Mouse (Mus musculus) cerebellum, adult 8-10 months (tissue): ENCODE measurements around the gene Gm20388.

ENCODE experiments used
- DNase-seq: peaks from one replicate; pipeline ENCODE4 v3.0.0; 2022

Gm20388 gene

GRCm38 (mm10) chr8:122143231-122143630 is 2232.6 kb downstream of the Gm20388 start:
- DNase-seq: no peak

DNA sequence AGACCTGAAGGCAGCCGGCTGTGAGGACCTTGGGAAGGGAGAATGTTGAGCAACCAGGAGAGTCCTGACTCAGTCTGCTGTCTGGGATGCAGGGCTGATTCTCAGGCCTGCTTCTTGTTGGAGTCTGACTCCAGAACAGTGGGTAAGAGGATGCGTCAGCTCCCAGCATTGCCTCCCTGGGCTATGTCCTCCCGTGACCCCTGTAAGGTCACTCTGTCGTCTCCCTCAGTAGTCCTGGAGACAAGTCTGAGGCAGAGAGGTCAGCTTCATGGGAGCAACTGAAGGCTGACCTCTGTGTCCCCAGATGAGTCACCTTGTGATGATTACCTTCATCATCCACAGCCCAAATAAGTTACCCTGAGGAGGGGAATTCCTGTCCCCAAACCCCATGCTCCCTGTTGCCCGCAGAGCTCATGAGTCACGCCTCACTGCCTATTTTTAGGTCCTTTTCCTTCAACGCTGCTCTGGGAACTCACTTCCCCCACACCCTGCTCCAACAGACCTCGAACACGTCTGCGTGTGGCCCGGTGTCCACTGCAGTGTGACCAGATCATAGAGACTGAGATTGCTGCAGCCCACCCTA is 2234.2 kb downstream of the Gm20388 start:
- no peak for DNase-seq

- no peak for DNase-seq
These were observed 2238.4 kb downstream of the Gm20388 start for GRCm38 (mm10) chr8:122149045-122149444.

DNA sequence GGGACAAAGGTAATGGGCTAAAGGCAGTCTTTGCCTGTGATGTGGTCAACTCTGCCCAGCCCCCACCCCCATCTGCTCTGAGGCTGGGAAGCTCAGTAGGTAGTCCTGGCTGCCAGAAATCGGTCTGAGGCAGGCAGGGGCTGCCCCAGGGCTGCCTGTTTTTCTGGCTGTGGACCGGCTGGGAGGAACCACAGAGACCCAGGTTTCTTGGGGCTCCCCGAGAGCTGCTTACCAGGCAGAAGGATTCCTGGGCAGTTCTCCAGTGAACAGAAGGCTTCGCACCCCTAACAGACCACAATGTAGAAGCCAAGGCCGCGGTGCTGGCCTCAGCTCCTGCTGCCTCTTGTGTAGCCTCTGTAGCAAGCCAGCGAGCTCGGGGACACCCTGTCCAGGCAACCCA is 2239.0 kb downstream of the Gm20388 start:
- DNase-seq: peak; percentile 46

- no peak for DNase-seq
These were observed 2240.9 kb downstream of the Gm20388 start for GRCm38 (mm10) chr8:122151541-122151940.

DNA sequence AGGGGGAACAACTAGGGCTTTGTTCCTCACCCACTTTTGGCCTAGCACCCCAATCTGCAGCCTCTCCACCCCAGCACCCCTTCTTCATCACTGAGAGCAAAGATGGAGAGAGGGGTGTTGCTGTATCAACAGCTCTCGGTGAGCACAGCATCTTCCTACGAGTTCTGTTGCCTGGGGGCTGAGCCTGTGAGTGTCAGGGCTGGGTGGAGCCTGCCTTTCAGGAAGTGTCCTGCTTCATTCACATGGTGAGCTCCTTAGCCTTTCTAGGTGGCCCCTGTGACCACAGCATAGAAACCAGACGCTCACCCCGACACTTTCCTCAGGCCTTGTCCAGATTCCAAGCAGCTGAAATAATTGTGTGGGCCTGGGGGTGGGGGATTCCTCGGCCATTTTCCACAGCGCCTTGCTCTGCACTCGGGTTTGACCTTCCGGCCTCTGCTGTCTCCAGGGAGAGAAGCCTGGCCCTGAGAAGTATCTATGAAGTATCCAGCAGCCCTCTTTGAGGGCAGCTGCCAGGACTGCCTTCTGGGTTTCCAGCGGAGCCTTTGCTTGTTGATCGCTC is 2244.5 kb downstream of the Gm20388 start:
- no peak for DNase-seq

- no peak for DNase-seq
These were observed 2245.3 kb downstream of the Gm20388 start for GRCm38 (mm10) chr8:122155964-122156363.

DNA sequence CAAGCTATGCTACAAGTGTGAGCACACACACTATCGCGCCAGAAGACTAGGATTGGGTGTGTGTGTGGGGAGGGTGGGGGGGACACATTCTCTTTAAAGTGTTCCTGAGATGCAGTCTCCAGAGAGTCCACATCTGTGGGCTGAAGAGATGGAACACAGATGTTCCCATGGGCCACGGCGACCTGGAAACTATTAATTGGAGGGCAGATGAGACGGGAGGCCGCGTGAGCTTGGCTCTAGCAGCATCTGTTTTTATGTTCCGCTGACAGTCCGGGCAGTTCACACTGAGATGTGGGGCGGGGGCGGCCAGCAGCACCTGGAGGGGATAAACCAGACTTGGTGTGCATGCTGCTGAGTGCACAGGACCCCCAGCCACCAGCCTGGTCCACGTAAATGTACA is 2247.0 kb downstream of the Gm20388 start:
- DNase-seq: no peak

GRCm38 (mm10) chr8:122160165-122160564 is 2249.5 kb downstream of the Gm20388 start:
- no peak for DNase-seq

- peak; percentile 83 for DNase-seq
These were observed 2252.4 kb downstream of the Gm20388 start for GRCm38 (mm10) chr8:122162992-122163391.

- no peak for DNase-seq
These were observed 2256.7 kb downstream of the Gm20388 start for GRCm38 (mm10) chr8:122167204-122167860.

DNA sequence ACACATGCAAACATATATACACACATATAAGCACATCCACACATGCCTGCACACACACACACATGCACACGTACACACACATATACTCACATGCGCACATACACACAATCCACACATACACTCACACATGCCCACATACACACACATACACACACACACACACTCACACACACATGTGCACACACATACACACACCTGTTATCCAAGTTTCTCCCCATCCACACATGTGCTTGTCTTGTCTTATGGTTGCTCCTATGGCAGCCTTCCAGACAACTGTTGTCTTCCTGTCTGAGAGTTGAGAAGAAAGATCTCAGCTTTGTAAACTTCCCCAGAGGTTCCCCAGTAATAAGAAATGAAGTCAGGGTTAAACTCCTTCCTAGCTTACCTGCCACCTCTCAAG is 2258.8 kb downstream of the Gm20388 start:
- no peak for DNase-seq

DNA sequence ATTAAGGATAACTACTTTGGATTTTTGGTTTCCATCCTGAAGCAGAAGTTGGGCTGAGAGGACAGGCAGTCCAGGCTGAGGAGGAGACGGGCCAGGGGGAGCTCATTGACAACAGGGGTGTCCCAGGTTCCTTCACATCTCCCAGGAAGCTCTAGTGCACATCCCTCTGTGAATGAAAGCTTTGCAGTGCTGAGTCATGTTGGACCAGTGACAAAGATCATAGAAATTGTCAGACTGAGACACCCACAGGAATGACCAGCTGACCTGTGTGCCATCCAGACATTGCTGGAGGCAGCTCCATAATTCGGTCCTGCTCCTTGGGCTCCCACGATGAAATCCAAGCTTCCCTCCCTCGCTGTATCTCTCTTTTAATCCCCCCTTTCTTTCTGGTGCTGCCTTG is 2261.2 kb downstream of the Gm20388 start:
- no peak for DNase-seq

GRCm38 (mm10) chr8:122174133-122174930 is 2263.7 kb downstream of the Gm20388 start:
- DNase-seq: no peak

- no peak for DNase-seq
These were observed 2267.8 kb downstream of the Gm20388 start for GRCm38 (mm10) chr8:122178392-122178890.

DNA sequence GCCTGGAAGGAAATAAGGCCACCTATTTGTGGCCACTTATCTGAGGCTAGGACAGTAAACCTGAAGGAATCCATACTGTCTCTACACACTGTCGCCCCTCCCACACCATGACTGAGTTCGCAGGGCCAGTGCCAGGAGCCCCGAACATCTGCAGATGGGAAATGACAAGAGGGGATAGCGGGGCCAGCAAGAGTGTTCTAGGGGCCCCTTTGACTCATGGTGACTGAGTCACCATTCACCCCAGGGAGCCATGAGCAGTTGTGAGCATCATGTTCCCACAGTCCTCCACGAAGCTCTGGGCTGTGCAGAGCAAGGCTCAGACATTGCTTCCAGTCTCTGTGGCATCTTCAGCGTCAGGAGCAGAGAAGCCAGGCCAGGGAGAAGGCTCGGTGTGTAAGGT is 2268.7 kb downstream of the Gm20388 start:
- DNase-seq: no peak

- no peak for DNase-seq
These were observed 2269.5 kb downstream of the Gm20388 start for GRCm38 (mm10) chr8:122180116-122180515.

DNA sequence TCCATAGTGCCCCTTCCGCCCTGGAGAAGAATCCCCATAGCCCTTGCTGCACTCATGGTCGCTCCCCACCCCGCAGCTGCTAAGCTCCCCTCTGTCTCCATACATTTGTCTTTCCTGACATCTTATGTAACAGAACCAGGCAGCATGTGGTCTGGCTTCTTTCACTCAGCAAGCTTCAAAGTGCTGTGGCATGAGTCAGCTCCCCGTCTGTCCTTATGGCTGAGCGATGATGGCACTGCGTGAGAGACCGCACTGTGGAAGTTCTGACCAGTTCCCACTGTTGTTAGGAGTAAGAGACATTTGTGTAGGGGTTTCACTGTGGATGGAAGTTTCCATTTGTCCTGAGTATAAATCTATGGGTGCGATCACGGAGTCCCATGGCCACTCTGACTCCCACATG is 2270.8 kb downstream of the Gm20388 start:
- peak; percentile 53 for DNase-seq

DNA sequence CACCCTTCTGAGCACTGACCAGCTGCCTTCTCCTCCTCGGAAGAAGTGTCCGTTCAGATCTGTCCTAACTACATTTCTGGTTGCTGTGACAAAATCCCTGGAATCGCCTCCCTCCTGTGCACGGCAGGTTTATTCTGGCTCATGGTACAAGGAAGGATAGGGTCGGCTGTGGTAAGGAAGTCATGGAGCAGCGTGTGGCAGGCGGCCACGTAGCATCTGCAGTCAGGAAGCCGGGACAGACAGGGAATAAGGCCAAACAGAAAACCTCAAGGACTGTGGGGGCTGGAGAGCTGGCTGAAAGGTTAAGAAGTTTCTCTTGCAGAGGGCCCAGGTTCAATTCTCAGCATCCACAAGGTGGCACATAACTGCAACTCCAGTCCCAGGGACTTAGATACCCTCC is 2271.3 kb downstream of the Gm20388 start:
- DNase-seq: no peak

GRCm38 (mm10) chr8:122186363-122186974 is 2275.8 kb downstream of the Gm20388 start:
- DNase-seq: no peak

DNA sequence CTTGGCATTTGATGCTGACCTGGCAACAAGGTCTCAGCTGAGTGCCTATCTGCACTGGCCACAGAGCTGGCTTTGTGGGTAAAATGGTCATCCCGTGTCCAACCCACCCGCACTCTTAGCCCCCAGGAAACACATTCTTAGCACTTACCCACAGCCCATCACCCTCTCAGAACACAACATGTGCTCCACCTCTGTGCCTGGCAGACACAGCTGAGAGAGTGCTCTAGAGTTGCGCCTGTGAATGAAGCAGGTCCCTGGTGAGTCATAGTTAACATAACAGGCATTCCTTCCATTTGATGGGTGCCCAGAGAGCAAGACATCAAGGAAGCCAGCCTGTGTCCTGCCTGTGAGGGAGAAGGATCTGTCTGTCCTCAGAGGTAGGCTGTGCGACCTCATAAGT is 2276.6 kb downstream of the Gm20388 start:
- no peak for DNase-seq

DNA sequence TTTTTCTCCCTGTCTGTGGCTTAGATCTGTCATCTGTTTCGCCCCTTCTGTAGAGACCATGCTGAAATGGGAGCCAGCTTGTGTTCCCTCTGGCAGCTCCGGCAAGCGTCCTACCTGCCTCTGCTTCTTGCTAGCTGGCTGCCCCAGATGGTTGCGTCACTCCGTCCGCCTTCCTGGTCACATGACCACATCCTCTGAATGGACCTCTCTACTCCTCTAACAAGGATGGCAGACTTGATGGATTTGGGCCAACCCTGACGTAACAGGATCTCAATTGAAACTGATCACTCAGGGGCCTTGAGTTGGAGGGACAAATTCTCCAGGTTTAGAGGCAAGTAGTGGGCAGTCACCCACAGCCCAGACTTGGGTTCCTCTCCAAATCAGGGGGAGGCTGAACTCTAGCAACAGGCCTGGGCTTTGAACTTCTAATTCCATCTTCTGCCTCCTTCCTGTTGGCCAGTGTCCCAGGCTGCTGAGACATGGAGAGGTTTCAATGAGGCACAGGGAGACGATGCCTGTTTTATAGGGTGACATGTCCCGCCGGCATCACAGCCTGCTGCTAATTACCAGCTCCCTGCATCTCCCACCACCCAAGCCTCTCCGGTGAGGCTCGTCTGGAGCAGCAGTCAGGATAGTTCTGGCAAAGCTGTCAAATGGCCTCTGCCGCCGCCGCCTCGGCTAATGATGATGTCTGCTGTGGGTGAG is 2279.9 kb downstream of the Gm20388 start:
- DNase-seq: no peak

DNA sequence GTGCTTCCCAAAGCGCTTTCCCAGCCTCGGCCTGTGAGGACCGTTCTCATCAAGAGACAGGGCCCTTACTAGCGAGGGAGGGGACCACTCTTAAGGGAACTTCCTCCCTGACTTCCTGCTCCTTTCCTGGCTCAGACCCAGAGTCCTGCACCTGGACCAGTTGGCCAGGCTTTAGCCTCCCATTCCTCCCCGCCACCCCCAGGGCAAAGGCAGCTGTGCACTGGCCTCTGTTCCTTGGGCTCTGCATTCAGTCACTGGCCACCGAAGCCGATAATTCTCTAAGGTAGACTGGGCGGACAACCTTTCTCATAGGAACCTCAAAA is 2280.4 kb downstream of the Gm20388 start:
- no peak for DNase-seq
